Comparison of ENCODE assay signal across 13 mouse cellular contexts in genomic region chr3:55511658-55512057, GRCm38 (mm10). TPM values are rescaled to one million over a fixed set of nuclear protein-coding genes. Genes with fewer than 3 reads are reported as not detected.
A peak's percentile ranks its signal among the peaks of the same experiment; 100 is the strongest.
DNase-seq lines count a peak whose midpoint lies in the region; ATAC-seq and TF ChIP-seq lines count a peak whose summit lies in the region.
"Had no signal": no experiment of that assay in that cellular context is flagged by ENCODE, and none has a peak within 500 bp of the region (broad histone marks: within the 10 kb centered on the region; RNA-seq: fewer than 3 reads in every experiment).

No protein-coding gene starts in this region.

- H3K9ac ChIP-seq in heart, embryonic 11.5 days (ENCODE audit: low read depth, low read length): no peak overlapping the region
- no peak overlapping the region for H3K9ac ChIP-seq in lung, postnatal 0 days (replicated peaks; ENCODE audit: low read depth)

- 55% methylated on average over 6 of the region's 6 CpGs for WGBS in heart, embryonic 11.5 days (ENCODE audit: insufficient replicate concordance)
- WGBS in lung, postnatal 0 days: 52% methylated on average over 6 of the region's 6 CpGs

- no peak for ATAC-seq in heart, embryonic 11.5 days (replicated peaks; ENCODE audit: insufficient number of reproducible peaks, low FRiP score, low TSS enrichment)
- no peak for ATAC-seq in lung, postnatal 0 days

- no peak overlapping the region for H3K27ac ChIP-seq in heart, embryonic 11.5 days (ENCODE audit: low read depth, low read length)
- H3K27ac ChIP-seq in lung, postnatal 0 days (ENCODE audit: low read length): no peak overlapping the region

- H3K27me3 ChIP-seq in heart, embryonic 11.5 days (ENCODE audit: control insufficient read depth, insufficient read depth, low read length): no peaks in the 10 kb centered on the region
- no peaks in the 10 kb centered on the region for H3K27me3 ChIP-seq in lung, postnatal 0 days (replicated peaks; ENCODE audit: insufficient read depth, low read length)

- no peak for TF ChIP-seq EP300 in lung, postnatal 0 days (IDR thresholded peaks at IDR 0.05)

- DNase-seq in heart, adult 9 months (ENCODE audit: low spot score in 2 of 2): peak; percentile 37 to 44
- DNase-seq in lung, postnatal 0 days (ENCODE audit: low spot score): peak; percentile 46
- DNase-seq in lung, postnatal 14 days: no peak
- DNase-seq in fibroblast of lung, adult 2 months (ENCODE audit: low read depth): peak; percentile 82
- DNase-seq in lung, postnatal 36 days: peak; percentile 9
- DNase-seq in thymus, postnatal 25 days: no peak
- no peak for DNase-seq in thymus, adult 18-20 months
- DNase-seq: cerebellum, adult 9-10 months; gastrocnemius, postnatal 36 days had no signal

- H3K9me3 ChIP-seq in heart, embryonic 11.5 days (replicated peaks; ENCODE audit: control insufficient read depth, low read length): no peaks in the 10 kb centered on the region
- H3K9me3 ChIP-seq in lung, postnatal 0 days (ENCODE audit: low read length): no peaks in the 10 kb centered on the region

- H3K36me3 ChIP-seq in heart, embryonic 11.5 days (ENCODE audit: control insufficient read depth, insufficient read depth, low read length): no peaks in the 10 kb centered on the region
- H3K36me3 ChIP-seq in lung, postnatal 0 days (ENCODE audit: insufficient read depth, low read length): no peaks in the 10 kb centered on the region

- no peak overlapping the region for H3K4me2 ChIP-seq in heart, embryonic 11.5 days
- H3K4me2 ChIP-seq in lung, postnatal 0 days (replicated peaks; ENCODE audit: low read depth, low read length): no peak overlapping the region

- H3K4me1 ChIP-seq in heart, embryonic 11.5 days (ENCODE audit: control insufficient read depth, insufficient read depth, low read length): no peaks in the 10 kb centered on the region
- H3K4me1 ChIP-seq in lung, postnatal 0 days (ENCODE audit: insufficient read depth, low read depth, low read length): no peaks in the 10 kb centered on the region

- no peak for TF ChIP-seq CTCF in lung, postnatal 0 days (IDR thresholded peaks at IDR 0.05)

- no peak overlapping the region for H3K4me3 ChIP-seq in heart, embryonic 11.5 days (ENCODE audit: low read depth, low read length)
- no peak overlapping the region for H3K4me3 ChIP-seq in lung, postnatal 0 days (ENCODE audit: low read depth, low read length)

RNA-seq across cellular contexts. Expression of gene Gm21954, which starts 39.6 kb away (rescaled TPM):
- not detected in 2 replicates for polyA plus RNA-seq in heart, embryonic 11.5 days (2014; fragmentation: Nextera tagmentation; extraction: Ambion mirVana)
- polyA plus RNA-seq in lung, postnatal 0 days (2015; fragmentation: Nextera tagmentation; extraction: Ambion mirVana): not detected in 2 replicates
- polyA plus RNA-seq: intestine, embryonic 14.5 days; neural tube, embryonic 11.5 days; testis, adult 2 months had no signal

Comparison
In these comparisons a context has a peak if more than half of its experiments do, and no peak if none do; other contexts are left out.
1. DNase-seq: peak in heart, adult 9 months (2 of 2), lung, postnatal 0 days (single experiment), fibroblast of lung, adult 2 months (single experiment) and lung, postnatal 36 days (single experiment); none in lung, postnatal 14 days (single experiment), thymus, postnatal 25 days (single experiment) and thymus, adult 18-20 months (0 of 2).